Mouse (Mus musculus): ENCODE results near the gene Tmem86a. TPM values are rescaled to one million over a fixed set of nuclear protein-coding genes. Genes with fewer than 3 reads are reported as not detected.
A peak's percentile ranks its signal among the peaks of the same experiment; 100 is the strongest.

Tmem86a gene
- polyA plus RNA-seq, 1 experiment from 2014 or later = 11.8 TPM

DNA sequence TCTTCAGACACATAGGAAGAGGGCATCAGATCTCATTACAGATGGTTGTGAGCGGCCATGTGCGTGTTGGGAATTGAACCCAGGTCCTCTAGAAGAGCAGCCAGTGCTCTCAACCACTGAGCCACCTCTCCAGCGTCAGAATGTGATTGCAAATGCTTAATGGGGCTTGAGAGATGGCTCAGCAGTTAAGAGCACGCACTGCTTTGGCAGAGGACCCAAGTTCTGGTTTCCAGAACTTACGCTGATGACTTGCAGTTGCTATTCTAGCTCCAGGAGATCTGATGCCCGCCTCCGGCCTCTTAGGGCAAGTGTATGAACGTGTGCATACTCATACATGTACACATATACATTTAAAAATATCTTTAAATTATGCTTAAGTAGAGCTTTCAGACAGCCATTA lies 15.0 kb upstream of the Tmem86a start:
- Histone ChIP-seq H3K27me3 (ENCODE audit: low read depth, poor library complexity, severe bottlenecking) (no peaks in the 10 kb centered on the region), H3K4me3 (no peak overlapping the region), H3K4me1 (no peaks in the 10 kb centered on the region), H3K36me3 (no peaks in the 10 kb centered on the region), H3K9me3 (replicated peaks) (no peaks in the 10 kb centered on the region), H3K27ac (no peak overlapping the region)
- no peak for DNase-seq (ENCODE audit: low spot score)
- WGBS = 84% methylated on average over 8 of the region's 8 CpGs

DNA sequence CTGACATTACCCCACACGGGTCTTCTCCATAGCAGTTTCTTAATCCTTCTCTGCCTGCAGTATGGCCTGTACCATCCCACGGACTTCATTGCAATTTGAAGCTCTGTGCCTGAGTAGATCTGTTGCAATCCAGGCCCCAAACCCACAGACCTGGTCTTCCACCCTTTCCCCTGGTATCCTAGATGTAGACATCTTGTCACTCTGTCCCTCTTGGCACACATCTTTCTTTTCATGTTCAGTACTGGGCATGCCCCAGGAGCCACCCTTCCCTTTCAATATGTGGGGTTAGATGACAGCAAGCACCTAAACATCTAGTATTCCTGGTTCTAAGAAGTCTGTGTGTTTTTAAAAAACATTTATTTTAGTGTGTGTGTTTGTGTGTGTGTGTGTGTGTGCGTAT lies 8.7 kb upstream of the Tmem86a start:
- no peaks in the 10 kb centered on the region for H3K27me3 ChIP-seq (ENCODE audit: low read depth, poor library complexity, severe bottlenecking)
- no peaks in the 10 kb centered on the region for H3K9me3 ChIP-seq (replicated peaks)
- H3K36me3 ChIP-seq = no peaks in the 10 kb centered on the region
- H3K27ac ChIP-seq = no peak overlapping the region
- peaks cover 4% of the 10 kb centered on the region for H3K4me1 ChIP-seq
- 92% methylated on average over 3 of the region's 3 CpGs for WGBS
- no peak for DNase-seq (ENCODE audit: low spot score)
- no peak overlapping the region for H3K4me3 ChIP-seq

DNA sequence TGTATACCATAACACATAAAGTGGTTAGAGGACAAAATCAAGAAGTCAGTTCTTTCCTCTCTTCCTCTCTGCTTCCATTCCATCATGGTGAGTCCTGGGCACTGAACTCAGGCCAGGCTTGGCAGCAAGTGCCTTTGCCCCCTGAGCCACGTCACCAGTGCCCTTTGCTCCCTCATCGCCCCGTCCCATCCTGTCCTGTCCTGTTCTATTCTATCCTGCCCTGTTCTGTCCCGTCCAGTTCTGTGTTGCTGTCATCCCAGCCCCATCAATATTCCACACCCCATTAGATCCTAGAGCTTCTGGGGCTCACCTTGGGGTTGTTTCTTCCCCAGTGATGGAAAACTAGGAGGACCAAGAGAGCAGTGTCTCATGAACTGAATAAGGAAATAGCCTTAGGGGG lies 8.3 kb upstream of the Tmem86a start:
- 79% methylated on average over 4 of the region's 4 CpGs for WGBS
- H3K27ac ChIP-seq = no peak overlapping the region
- no peak for DNase-seq (ENCODE audit: low spot score)

DNA sequence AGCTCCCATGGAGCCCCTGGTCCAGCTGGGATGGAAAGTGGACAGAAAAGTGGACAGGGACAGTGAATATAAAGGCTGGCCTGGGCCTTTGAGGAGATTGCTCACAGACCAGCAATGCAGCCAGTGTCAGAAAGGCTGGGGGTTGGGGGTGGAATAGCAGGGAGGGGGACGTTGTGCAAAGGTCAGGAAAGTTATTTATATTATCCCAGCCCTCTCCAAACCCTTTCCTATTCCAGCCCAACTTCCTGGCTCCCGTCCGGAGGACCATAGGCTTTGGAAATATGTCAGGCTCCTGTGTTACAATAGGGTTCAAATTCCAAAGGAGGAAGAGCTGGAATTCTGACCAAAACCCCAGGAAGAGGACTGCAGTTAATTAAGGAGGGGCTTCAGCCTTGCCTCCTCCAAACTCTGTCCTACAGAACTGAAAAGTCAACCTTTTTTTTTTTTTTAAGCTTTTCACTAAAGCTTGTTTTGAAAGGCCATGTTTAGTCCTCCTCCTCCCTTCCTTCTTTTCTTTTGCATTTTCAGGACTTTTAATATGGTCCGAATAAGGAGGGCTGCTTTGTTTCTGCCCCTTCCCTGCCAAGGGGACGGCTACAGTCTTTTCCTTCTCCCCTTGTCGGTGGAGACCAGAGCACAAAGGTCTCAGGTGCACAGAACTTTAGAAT lies 7.4 kb upstream of the Tmem86a start:
- no peak overlapping the region for H3K27ac ChIP-seq
- H3K36me3 ChIP-seq = no peaks in the 10 kb centered on the region
- H3K4me1 ChIP-seq = peaks cover 4% of the 10 kb centered on the region
- 56% methylated on average over 6 of the region's 6 CpGs for WGBS
- DNase-seq (ENCODE audit: low spot score) = no peak
- H3K9me3 ChIP-seq (replicated peaks) = no peaks in the 10 kb centered on the region
- H3K4me3 ChIP-seq = no peak overlapping the region
- H3K27me3 ChIP-seq (ENCODE audit: low read depth, poor library complexity, severe bottlenecking) = no peaks in the 10 kb centered on the region

More for the DNA sequence above, 8.3 kb upstream of the Tmem86a start:
- Histone ChIP-seq H3K9me3 (replicated peaks) (no peaks in the 10 kb centered on the region), H3K4me3 (no peak overlapping the region), H3K4me1 (peaks cover 4% of the 10 kb centered on the region), H3K27me3 (ENCODE audit: low read depth, poor library complexity, severe bottlenecking) (no peaks in the 10 kb centered on the region), H3K36me3 (no peaks in the 10 kb centered on the region)

DNA sequence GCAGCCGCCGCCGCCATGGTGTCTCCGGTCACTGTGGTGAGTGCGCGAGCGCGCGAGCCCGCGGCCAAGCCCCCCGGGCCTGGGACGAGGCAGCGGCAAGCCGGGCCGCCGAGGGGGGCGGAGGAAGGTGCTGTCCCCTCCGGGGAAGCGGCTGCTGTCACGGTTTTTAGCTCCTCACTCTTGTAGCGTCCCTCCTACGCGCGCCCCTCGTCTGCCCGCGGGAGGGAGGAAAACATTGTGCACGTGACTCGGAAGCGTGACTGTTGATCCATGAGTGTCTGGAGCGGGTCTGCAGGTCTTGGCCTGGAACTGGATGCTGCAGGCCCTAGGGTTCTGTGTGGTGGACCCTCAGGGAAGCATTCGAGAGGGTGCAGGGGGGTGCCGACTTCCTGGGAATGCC lies 365 bp downstream of the Tmem86a start:
- peak overlapping the region; percentile 97 for H3K4me3 ChIP-seq
- peak overlapping the region; percentile 94 for H3K27ac ChIP-seq
- H3K36me3 ChIP-seq = peaks cover 10% of the 10 kb centered on the region; the same call in 1 of the 2 replicates
- DNase-seq (ENCODE audit: low spot score) = no peak
- H3K4me1 ChIP-seq = peaks cover 21% of the 10 kb centered on the region
- peaks cover 7% of the 10 kb centered on the region; the same call in 1 of the 2 replicates for H3K27me3 ChIP-seq (ENCODE audit: low read depth, poor library complexity, severe bottlenecking)
- under 1% methylated on average over 34 of the region's 34 CpGs for WGBS
- no peaks in the 10 kb centered on the region for H3K9me3 ChIP-seq (replicated peaks)

DNA sequence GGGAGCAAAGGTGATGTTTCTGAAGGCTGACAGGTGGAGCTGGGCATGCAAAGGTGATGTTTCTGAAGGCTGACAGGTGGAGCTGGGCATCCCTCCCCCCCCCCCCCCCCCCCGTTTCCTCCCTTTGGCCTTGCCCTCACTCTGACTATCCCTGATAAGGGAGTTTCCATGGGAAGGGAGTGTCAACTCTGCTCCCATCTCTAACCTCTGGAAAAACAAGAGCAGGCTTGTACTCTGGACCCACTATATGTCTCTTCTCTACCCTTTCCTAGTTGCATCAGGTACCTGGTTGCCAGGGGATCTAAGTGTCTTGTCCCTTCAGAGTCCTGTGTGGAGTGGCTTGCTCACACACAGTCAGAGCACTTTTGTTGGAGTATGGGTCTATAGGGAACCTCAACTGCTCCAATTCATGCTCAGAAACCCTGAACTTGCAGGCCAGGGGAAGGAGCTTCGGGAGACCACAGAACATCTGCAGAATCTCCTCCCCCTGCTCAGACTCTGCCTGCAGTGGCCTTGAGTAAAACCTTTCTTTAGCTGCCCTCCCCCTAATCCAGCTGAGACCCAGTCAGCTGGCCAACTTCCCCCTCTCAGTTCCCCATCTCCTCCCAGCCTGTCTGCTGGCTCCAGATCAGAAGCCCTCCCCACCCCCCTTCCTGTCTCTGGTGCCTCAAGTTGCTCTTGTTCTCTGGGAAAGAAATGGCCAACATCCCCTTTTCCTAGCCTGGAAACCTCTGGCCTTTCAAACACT lies 1.2 kb downstream of the Tmem86a start:
- H3K36me3 ChIP-seq = peaks cover 10% of the 10 kb centered on the region; the same call in 1 of the 2 replicates
- no peaks in the 10 kb centered on the region for H3K9me3 ChIP-seq (replicated peaks)
- peak overlapping the region; percentile 47; the same call in 1 of the 2 replicates for H3K27ac ChIP-seq
- peaks cover 21% of the 10 kb centered on the region for H3K4me1 ChIP-seq
- no peak for DNase-seq (ENCODE audit: low spot score)
- H3K4me3 ChIP-seq = peak overlapping the region; percentile 97
- peaks cover 7% of the 10 kb centered on the region; the same call in 1 of the 2 replicates for H3K27me3 ChIP-seq (ENCODE audit: low read depth, poor library complexity, severe bottlenecking)
- 10% methylated on average over 1 of the region's 2 CpGs for WGBS

DNA sequence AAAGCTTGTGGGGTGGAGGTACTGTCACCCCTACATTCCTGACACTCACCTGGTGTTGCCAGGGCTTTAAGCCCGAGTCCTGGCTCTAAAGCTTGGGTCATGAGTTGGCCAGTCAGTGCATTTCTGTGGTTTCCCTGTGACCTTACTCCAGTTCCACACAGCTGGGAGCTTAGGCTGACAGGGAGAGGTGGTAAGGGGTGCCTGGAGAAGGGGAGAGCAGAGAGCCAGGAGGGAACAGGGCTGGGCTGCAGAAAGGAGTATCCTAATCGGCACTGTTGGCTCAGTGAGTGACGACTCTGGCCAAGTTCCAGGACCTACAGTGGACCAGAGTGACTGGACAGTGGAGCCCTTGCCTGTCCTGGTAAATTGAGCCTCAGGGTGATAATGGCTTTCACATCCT lies 1.9 kb downstream of the Tmem86a start:
- no peaks in the 10 kb centered on the region for H3K9me3 ChIP-seq (replicated peaks)
- H3K4me3 ChIP-seq = no peak overlapping the region
- WGBS = 45% methylated on average over 3 of the region's 3 CpGs
- peaks cover 21% of the 10 kb centered on the region for H3K4me1 ChIP-seq
- H3K36me3 ChIP-seq = peaks cover 10% of the 10 kb centered on the region; the same call in 1 of the 2 replicates
- peak overlapping the region; percentile 47; the same call in 1 of the 2 replicates for H3K27ac ChIP-seq
- no peak for DNase-seq (ENCODE audit: low spot score)
- peaks cover 7% of the 10 kb centered on the region; the same call in 1 of the 2 replicates for H3K27me3 ChIP-seq (ENCODE audit: low read depth, poor library complexity, severe bottlenecking)

DNA sequence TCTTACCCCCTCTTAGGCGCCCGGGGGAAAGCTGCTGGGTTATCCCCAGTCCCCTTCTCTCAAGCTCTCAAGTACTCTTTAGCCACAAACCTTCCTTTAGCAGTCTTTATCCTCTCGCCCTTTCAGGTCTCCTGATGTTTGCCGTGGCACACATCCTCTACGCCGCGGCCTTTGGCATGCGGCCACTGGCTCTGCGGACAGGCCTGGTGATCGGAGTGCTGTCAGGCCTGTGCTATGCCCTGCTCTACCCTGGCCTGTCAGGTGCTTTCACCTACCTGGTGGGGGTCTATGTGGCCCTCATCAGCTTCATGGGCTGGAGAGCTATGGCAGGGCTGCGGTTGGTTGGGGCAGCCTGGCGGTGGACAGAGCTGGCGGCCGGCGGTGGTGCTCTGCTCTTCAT lies 2.9 kb downstream of the Tmem86a start:
- 96% methylated on average over 15 of the region's 15 CpGs for WGBS
- Histone ChIP-seq H3K9me3 (replicated peaks) (no peaks in the 10 kb centered on the region), H3K36me3 (peaks cover 10% of the 10 kb centered on the region; the same call in 1 of the 2 replicates), H3K27ac (no peak overlapping the region), H3K4me3 (no peak overlapping the region), H3K27me3 (ENCODE audit: low read depth, poor library complexity, severe bottlenecking) (peaks cover 7% of the 10 kb centered on the region; the same call in 1 of the 2 replicates), H3K4me1 (peaks cover 21% of the 10 kb centered on the region)
- DNase-seq (ENCODE audit: low spot score) = no peak

DNA sequence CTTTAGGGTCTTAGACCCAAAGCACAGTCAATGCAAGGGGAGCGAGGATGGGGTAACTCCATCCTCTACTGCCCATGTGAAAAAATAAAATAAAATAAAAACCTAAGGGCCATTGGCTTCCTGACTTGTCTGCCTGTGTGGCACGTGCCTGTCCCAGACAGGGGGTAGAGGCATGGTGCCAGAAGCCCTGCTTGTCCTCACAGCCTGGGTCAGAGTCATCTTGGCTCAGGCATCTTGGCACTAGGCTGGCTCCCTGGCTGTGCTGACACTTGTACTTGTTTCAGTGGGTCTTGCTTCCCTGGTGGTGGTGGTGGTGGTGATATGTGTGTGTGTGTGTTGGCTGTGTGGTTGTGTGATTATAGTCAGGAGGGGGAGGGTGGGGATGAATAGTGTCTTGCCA lies 4.3 kb downstream of the Tmem86a start:
- Histone ChIP-seq H3K4me3 (no peak overlapping the region), H3K4me1 (peaks cover 21% of the 10 kb centered on the region), H3K9me3 (replicated peaks) (no peaks in the 10 kb centered on the region), H3K27ac (no peak overlapping the region), H3K36me3 (peaks cover 10% of the 10 kb centered on the region; the same call in 1 of the 2 replicates), H3K27me3 (ENCODE audit: low read depth, poor library complexity, severe bottlenecking) (no peaks in the 10 kb centered on the region)
- 80% methylated on average over 2 of the region's 2 CpGs for WGBS
- no peak for DNase-seq (ENCODE audit: low spot score)

DNA sequence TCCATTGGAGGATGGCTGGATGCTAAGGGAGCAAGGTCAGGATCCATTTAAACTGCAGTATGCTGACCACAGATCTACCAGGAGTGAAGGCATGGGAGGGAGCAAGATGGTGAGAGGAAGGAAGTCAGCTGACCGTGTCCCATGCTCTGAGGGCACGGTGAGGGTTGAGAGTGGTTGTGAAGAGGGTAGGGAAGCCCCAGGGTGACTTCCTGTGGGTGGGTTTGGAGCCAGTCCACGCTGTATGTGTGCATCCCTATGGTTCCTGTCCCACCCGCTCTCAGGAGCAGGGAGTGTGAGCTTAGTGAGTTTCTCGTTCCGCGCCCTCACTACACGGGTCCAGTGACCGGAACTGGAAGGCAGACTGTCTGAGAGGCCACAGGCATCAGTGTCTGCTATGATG lies 5.3 kb downstream of the Tmem86a start:
- Histone ChIP-seq H3K4me1 (peaks cover 21% of the 10 kb centered on the region), H3K9me3 (replicated peaks) (no peaks in the 10 kb centered on the region), H3K27ac (no peak overlapping the region), H3K27me3 (ENCODE audit: low read depth, poor library complexity, severe bottlenecking) (no peaks in the 10 kb centered on the region), H3K36me3 (peaks cover 10% of the 10 kb centered on the region; the same call in 1 of the 2 replicates), H3K4me3 (no peak overlapping the region)
- no peak for DNase-seq (ENCODE audit: low spot score)
- 85% methylated on average over 9 of the region's 9 CpGs for WGBS

DNA sequence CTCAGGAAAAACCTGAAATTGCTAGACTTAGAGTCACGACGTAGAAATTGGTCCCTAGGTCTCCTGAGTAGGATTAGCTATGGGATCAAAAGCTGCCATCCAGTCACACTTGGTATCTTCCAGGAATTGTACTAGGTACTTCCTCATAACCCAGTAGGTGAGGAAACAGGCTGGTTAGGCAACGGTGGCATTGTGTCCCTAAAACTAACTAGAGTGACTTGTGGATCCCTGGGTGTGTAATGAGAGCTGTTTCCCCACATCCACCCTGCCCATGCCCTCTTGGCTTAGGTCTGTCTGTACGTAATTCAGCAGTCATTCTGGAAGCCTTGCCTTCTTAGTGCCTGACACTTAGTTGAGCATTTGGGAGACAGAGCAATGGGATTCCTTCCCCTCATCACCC lies 5.9 kb downstream of the Tmem86a start:
- Histone ChIP-seq H3K4me1 (peaks cover 17% of the 10 kb centered on the region), H3K27me3 (ENCODE audit: low read depth, poor library complexity, severe bottlenecking) (no peaks in the 10 kb centered on the region), H3K9me3 (replicated peaks) (no peaks in the 10 kb centered on the region), H3K27ac (no peak overlapping the region), H3K4me3 (no peak overlapping the region), H3K36me3 (peaks cover 10% of the 10 kb centered on the region; the same call in 1 of the 2 replicates)
- no peak for DNase-seq (ENCODE audit: low spot score)
- WGBS = 89% methylated on average over 4 of the region's 4 CpGs

DNA sequence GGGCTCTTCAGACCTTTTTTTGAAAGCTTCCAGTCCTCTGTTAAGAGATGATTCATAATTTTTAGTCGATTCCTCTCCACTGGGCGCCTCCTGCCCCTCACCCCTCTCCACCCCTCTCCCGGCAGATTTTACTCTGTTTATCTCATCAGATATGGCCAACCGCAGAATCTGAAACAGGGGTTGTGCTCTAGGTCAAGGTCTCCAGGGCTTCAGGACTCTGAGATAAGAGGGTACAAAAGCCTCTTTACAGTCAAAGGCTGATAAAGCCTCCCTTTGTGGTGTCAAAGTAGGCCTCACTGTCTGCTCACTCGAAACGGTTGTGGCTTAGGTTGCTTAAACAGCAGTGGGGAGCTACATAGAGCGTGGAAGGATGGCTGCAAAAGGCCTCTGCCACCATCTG lies 8.9 kb downstream of the Tmem86a start:
- WGBS = 86% methylated on average over 7 of the region's 7 CpGs
- DNase-seq (ENCODE audit: low spot score) = no peak
- 0 out of 2 replicates have a peak, but pooled peaks cover under 1% of the 10 kb centered on the region for H3K36me3 ChIP-seq
- 0 out of 2 replicates have a peak, but pooled peaks cover 3% of the 10 kb centered on the region for H3K4me1 ChIP-seq
- H3K27ac ChIP-seq = no peak overlapping the region
- no peaks in the 10 kb centered on the region for H3K9me3 ChIP-seq (replicated peaks)
- no peak overlapping the region for H3K4me3 ChIP-seq
- H3K27me3 ChIP-seq (ENCODE audit: low read depth, poor library complexity, severe bottlenecking) = no peaks in the 10 kb centered on the region

DNA sequence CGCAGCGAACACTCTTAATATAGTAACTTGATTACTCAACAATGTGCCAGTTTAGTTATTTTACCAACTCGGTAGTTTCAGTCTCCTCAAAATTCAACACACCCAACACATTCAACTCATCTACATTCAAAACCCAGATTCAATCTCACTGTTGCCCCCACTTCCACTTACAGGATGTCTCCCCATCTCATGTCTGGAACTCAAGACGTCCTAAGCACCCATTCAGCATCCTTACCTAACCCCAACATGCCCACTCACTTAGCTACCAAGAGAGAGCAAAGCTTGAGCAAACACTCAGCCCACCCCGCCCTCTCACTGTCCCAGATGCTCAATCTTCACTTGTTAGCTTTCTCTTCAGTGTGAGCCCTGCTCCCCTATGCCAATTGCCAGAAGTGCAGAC lies 11.2 kb downstream of the Tmem86a start:
- H3K4me3 ChIP-seq = no peak overlapping the region
- WGBS = 85% methylated on average over 5 of the region's 5 CpGs

More for the DNA sequence above, 11.2 kb downstream of the Tmem86a start:
- Histone ChIP-seq H3K36me3 (no peaks in the 10 kb centered on the region), H3K27ac (no peak overlapping the region), H3K27me3 (ENCODE audit: low read depth, poor library complexity, severe bottlenecking) (no peaks in the 10 kb centered on the region), H3K9me3 (replicated peaks) (no peaks in the 10 kb centered on the region), H3K4me1 (no peaks in the 10 kb centered on the region)
- no peak for DNase-seq (ENCODE audit: low spot score)
